Mouse (Mus musculus): Measurements from ENCODE around the gene Wasl.
A peak's percentile ranks its signal among the peaks of the same experiment; 100 is the strongest.

Gene Wasl

DNA sequence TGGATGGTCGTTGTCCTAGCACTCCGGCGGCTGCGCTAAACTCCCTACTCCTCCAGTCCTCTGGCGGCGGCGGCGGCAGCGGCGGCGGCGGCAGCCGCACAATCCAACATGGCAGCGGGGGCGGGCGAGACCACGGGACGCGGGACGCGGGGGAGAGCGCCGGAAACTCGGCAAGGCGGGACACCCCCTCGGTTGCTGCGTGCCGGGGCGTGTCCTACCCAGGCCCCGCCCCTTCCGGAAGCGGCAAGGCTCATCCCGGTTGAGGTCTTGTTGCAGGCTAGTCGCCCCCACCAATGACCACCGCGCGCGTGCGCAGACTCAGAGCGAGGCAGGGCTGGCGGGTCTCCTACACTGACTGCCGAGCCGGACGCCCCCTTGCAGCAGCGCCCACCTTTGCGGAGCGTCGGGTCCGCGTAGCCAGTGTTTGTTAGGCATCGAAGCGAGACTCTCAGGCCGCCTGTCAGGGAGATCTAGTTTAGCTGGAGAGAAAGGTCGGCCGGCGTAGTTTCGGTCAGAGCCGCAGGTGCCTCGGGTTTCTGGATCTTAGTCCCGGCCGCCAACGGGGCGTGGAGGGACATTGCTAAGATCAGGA lies at the start of gene Wasl:
Wasl (minus strand) TSS at position 143 of the 592 bp plus-strand sequence.
- DNase-seq, result peak; percentile 98

DNA sequence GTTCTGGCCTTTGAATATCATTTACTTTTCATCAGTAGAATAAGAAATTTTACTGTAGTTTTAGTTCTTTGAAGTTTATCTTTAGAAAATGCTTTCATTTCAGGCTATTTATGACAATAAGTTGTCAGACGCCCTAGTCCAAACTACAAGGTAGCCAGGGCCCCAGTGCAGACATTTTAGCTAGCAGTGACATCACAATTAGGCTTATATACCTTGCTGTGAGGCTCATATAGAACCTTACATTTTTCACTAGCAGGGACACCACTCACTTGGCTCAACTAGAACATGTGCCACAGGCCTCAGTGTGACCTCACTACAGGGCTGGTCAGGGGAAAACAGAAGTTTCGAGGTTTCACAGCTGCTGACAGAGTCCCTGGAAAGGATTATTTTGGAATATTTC lies 42.7 kb upstream of the Wasl start:
- no peak for DNase-seq

DNA sequence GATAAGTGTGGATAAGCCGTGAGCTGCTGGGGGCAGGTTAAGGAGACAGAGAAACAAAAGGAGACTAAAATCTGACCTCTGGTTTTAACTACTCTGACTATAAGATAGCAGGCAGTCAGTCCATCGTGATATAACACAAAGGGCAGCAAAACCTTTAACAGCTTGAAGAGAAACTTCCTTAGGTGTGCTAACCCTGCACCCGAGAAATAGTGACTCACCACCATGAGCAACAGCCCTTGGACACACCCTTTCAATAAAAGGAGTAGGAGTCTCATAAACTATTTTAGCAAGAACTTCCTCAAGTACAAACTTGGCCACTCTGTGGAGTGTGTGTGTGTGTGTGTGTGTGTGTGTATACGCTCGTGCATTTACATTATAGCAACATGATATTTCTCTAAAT lies 42.3 kb upstream of the Wasl start:
- DNase-seq, result no peak

DNA sequence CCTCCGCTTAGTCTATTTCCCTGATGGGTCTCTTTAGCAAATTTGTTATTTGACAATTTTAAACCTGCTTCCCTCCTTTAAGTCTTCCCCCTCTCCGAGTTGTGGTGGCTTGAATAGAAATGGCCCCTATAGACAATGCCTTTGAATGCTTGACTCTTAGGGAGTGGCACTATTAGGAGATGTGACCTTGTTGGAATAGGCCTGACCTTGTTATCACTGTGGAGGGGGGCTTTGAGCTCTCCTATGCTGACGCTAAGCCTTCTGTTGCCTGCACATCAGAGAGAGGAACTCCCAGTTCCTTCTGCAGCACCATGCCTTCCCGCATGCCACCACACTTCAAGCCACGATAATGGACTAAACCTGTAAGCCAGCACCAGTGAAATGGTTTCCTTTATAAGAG lies 32.4 kb upstream of the Wasl start:
- no peak for DNase-seq

DNA sequence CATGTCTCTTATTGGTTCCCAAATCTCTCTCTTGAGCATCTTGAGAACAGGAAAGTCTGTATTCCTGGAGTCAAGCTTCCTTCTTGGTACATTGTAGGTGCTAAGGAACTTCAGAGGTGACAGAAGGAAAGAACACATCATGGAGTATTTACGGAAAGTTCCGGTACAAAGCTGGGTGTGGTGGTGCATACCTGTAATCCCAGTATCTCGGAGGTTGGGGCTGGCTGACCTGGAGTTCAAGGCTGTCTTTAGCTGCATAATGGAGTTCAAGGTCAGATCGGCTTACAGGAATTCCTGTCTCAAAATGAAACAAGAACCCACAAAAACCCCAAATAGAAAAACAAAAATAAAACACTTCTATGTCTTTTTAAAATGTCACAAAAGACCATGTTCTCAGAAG lies 31.3 kb upstream of the Wasl start:
- no peak for DNase-seq

DNA sequence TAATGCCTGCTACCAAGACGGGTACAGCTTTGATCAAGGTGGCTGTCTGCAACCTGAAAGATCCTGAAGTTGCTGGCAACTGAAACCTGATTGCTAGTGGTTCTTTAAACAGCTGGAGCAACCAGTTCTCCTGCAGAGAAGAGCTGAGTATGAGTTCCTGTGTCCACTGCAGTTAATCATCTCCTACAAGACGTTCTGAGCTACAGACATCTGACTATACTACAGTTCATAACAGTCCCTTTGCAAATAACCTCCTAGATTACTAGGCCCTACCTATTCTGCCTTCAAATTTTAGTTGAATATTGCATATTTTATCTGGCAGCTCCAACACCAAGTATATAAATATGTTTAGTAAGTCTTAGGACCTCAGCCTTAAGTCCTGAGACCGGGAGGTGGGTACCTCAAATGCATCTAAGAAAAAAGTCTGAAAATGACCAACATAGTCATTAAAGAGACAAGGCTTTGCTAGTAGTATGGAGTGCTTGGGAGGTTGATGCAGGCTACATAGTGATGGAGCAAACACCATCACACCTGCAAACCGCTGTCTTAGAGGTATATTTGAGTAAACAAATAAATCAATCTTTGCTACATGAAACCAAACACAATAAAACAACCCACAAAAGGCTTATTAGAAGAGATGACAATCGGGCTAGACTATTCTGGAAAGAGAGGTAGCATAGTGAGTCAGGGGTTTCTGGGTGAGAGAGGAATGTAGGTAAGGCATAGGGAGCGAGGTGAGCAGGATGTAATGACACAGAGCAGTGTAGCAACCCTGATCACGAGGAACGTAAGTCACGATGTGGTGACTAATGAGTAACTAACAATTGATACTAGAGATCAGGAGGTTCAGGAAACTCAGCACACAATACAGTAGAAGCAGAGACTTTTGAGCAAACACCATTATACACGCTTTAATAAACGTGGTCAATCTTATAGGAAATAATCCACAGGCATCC lies 29.9 kb upstream of the Wasl start:
- DNase-seq, result no peak

DNA sequence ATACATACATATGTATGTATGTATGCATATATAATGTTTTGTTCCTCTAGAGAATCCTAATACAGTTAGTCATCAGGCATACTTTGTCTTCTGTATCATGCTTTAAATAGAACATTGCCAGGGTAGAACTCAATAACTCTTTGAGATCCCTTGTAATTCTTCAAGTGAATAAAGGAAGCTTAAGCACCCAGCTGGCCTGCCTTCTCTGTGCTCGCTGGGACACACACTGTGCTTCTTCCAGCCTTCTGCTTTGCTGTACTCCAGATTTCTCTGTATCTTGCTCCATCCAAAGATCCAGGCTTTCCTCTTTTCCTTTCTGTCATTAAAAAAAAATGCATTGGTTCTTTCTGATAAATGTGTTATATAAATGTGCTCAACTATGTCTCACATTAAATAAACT lies 23.1 kb upstream of the Wasl start:
- DNase-seq, result no peak

DNA sequence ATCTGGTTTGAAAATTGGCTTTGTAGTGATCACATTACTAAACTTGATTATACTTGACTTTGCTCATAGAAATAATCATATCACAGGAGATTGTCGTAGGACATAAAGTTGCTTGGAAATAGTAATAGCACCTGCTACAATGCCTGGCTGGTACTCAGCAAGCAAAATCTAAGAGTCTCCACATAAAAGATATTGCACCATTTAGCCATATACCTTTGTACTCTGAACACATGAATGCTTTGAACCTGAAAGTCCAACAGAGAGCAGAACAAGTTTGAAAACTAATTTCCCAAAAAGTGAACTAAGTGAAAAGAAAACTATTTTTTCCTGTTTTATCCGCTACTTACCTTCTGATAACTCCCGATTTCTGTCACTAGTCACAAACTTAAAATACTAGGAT lies 18.3 kb upstream of the Wasl start:
- no peak for DNase-seq

DNA sequence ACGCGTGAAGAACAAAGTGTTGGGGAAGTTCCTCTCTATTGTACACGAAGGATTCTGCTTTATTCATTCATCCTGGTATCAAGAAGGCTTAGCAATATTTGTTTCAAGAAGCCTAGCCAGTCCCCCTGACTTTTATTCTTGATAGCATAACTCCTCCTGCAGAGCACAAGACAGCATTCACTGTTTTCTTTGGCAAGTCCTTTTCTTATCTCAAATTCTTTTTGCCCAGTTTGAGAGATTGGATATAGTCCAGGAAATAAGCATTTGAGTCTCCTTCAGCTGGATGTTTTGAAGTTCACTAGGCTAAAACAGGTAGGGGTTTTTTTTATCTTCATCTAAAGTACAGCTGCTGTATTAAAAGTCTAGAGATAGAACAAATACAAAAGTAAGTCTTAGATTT lies 3.0 kb upstream of the Wasl start:
- no peak for DNase-seq

DNA sequence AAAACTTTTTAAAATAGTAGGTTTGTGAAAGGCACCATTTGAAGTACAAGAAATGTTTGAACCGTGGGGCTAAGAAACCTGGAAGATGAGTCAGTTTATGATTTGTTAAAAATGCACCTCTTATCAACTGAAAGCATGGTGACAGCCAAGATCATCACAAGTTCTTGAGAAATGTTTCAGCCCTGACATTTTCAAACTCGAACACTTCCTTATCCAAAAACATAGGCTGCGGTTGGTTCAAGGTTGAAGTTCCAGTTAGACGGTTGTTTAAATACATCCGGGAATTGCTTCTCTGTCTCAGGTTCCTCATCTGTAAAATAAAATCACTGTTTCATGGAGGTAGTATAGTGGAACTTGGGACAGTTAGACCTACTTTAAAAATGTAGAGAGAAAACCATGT lies 1.4 kb upstream of the Wasl start:
- no peak for DNase-seq

DNA sequence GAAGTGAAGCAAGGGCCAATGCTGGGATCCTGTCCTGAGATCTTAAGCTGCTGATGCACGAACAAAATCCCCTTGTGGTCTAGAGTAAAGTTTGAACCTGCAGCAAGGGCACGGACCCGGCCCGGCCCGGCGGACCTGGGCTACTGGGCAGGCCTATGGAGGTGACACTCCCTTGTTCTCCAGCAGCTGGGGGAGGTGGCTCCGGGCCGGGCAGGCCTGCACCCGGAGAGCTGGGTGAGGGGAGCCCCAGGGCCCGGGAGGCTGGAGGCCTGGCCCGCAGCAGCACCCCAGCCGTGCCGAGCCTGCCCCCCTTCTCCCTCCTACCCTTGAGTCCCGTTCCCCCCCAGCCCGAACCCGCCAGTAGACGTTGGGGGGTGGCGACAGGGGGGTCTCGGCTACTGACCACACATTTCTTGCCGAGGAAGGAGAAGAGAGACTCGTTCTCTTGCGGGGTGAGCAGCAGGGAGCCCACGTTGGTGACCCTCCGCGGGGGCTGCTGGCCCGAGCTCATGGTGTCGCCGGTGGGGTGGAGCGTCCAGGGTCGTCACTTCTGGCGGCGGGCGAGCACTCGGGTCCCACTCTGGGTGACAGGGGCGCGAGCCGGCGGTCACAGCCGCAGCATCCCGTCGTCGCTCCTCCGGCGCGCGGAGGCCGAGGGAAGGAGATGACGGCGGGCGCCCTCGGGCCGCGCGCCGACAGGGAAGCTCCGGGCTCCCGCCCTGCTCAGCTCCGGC lies 509 bp downstream of the Wasl start:
- no peak for DNase-seq

DNA sequence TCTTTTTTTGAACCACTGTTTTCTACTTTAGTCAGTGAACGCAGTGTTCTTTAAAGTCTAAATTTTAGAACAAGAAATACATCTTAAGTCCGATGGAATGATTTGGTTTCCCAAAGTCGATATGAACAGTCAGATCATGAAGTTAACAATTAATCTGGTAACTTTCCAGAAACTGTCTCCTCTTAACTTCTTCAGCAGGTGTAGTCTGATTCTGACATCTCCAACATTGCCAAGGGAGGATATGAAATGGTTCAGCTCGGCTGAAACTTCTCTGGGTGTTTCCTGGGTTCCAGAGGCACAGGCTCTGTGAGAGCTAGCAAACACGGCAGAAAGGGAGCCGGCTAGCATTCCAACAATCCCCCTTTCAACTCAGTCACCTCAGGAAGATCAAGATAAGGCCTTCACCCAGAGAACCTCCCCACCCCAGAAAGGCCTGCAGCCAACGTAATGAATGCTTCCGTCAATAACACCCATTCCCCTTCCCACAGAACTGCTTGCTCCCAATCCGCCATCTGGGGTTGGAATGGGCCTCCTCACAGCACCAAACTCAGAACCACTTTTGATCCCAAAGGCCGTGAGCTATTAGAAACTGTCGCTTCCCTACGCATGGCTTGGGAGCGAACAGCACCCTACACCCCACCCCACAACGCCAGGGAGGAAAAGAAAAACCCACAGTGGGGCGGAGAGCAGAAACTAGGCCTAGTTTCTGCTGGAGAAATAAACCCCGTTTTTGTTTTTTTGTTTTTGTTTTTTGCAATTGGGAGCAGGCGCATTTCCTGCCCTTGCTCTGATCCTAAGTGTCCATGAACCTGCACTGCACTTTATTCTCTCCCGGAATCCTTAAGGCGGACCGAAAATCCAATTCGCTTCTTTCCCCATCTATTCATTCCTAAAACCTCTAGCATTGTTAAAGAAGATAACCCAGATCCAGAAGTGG lies 1.3 kb downstream of the Wasl start:
- DNase-seq, result peak; percentile 26

DNA sequence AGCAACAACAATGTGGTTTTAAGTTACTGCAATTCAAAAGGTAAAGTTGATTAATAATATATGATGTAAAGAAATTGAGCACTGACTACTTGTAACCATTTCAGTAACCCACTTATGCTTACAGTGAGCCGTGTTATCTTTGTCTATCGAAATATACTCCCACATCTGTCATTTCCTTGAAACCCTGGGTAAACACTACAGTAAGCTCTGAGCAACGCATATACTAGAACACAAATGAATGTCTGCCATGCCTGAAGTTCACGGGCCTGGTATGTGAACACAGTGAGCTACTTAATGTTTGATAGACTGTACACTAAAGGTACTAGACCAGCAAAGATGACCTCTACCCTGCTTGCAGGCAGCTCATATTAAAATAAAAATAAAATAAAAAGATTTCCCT lies 2.3 kb downstream of the Wasl start:
- no peak for DNase-seq

DNA sequence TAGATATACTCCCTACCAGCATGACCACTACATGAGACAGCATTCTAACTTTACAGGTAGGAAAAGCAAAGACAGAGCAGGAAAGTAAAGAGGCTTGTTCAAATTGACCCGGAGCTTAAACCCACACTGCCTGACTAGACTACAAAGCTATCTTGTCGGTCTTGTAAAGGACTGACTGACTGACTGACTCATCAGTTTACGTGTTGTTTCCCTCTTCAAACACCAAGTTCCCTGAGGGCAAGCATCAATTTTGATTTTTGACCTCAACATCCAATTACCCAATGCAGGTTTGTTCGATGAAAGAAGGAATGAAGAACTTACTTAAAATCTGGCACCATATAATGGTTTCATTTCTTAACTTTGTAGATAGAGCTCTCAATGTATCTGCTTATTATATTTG lies 2.9 kb downstream of the Wasl start:
- no peak for DNase-seq

DNA sequence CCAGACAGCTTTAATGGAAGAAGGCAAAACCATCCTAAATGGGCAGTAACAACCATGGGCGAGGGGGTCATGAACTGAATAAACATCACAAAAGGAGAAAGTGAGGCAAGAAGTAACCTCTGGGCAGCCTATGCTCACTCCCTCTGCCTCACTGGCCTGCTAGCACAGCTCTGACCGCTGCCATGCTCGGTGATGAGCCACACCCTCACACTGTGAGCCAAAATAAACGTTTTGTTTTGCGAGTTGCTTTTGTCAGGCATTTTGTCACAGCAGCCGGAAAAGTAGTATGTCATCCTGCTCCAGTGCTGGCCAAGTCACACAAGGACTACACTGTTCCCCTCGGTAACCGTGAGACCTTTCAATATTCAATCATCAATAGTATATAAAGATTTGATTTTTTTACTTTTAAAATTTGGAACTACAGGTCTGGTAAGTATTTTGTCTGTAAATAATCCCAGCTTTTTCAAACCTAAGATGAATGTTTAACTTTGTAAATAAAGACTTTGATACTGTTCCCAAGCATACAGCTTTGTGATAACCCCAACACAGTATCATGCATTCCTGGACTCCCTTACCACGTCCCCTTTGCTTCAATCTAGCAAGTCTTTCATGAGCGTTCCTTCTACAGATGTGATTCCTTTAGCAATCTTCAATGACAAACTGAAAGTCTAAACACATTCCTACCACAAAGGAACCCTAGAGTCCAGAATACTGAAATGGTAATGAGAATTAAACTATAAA lies 7.0 kb downstream of the Wasl start:
- DNase-seq, result no peak

DNA sequence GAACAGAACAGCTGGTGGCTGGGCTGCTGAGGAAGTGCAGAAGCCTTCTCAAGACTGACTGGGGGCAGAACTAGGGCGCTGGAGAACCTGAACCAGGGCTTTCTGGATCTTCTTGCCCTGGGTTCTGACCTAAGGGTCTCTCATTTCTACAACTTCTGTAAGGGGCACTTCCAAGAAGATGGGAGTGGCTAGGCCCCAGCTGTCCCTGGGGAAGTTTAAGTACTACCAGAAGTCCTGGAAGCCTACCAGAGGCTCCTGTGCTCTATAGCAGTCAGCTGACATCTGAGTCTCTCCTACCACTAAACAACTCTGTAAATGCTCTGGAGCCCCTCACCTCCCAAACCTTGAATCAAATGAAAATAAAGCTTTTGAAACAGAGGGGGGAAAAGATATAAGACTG lies 8.7 kb downstream of the Wasl start:
- no peak for DNase-seq

DNA sequence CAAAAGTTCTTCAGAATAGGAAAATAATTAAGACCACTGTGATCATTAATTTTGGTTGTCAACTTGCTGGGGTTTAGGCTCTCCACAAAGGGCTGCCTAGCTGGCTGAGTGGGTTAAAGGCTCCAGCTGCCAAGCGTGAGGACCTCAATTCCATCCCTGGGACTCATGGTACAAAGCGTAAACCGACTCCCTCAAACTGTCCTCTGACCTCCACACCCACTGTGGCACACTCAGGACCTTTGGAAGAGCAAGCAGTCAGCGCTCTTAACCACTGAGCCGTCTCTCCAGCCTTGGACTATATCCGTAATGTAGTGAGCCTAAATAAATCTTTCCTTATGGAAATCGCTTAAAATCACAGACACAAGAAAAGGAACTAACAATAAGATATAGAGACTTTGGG lies 13.3 kb downstream of the Wasl start:
- DNase-seq, result no peak

DNA sequence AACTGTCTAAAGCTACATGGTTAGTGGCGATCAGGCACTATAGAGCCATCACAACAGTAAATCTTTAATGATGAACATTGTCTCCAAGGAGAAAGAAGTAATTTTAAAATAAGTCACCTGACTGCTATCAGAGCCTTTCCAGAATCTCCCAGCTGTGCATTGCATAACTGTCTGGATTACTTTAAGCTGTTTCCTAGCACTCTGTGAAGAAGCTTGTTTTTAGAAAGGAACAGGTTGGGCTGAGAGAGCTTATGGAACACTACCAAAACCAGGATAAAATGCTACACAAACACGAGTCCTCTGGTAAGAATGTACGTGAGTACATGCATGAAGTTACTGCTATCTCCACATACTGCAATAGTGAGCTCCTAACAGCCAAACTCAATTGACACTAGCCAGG lies 14.1 kb downstream of the Wasl start:
- DNase-seq, result no peak

DNA sequence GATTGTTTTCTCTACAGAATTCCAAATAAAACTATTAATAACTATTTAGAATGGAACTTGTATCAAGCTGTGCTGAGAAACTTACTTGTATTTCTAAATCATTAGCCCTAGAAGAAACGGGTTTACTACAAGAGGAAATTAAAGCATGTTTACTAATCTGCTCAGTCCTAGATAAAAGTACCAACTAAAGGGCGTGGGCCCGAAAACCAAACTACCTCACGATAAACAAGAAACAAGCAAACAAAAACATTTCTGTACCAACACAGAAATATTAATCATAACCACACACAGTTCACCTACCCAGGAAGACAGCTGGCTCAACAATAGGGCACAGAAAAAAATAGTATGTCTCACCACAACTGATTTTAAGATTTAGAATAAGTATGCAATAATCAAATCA lies 16.4 kb downstream of the Wasl start:
- no peak for DNase-seq

DNA sequence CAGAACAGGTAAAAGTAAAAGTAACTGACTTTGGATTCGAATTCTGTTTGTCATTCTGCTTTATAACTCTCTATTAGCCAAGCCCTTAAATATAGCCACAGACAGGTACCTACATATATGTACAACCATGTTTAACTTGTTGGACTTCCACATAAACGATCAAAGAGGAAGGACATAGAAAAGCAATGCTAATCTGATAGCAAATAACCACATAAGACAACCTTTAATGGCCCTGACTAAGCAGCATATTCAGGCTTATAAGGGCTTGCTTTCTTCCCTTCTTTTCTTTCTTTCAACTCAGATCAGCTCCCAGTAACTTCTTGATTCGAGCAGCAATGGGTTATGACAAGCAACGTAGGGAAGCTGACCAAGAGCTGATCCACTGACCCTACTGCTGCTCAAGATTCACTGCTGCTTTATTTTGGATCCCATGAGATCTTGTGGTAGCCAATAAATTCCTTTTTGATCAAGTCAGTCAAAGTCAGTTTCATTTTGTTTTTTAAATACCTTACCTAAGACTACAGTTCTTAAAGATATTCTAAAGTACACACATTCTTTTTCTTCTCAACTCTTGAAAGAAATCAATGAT lies 17.6 kb downstream of the Wasl start:
- DNase-seq, result no peak

DNA sequence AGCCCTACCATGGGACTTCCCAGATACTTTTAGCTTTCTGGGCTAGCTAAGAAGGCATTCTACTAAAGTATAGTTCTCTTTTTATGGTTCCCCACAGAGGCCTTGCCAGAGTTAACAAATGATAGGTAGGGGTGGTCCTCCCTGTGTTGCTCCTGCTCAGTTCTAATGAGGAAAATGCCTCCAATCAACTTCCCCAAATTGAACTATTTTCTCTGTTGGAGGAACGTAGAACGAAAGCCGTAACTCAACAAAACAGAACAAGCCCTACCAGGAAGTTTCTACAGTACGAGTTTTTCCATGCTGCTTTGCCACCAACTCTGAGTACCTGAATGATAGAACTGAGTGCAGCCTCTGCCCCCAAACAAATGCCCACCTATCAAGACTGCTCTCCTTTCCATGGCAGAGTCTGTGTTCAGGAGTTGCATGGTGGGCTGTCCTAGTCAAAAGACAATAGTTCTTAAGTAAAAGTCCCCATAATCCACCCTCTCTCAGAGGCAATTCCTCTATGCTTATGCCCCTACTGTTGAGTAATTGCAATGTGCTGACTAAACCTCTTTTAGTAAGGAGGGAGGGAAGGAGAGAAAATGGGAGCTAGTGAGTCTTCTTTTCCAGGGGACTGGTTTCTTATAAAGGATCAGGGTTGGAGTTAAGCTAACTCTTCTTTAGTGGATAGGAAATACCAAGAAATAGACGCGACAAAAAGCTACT lies 19.3 kb downstream of the Wasl start:
- DNase-seq, result no peak

Data from cerebellum, adult 9-10 months (tissue).